Mouse (Mus musculus) embryonic stem cell, embryonic (primary cell): ENCODE data around the gene Ano8.

ENCODE experiments used
- CTCF ChIA-PET, 4 experiments: fragments of 300-600 bp in 2 of 4; fragments of 350-600 bp in 2 of 4; sonication (Branson Sonifier 250); formaldehyde crosslinking; loops; one replicate each; lab custom pipeline; 2022; ENCODE audit warnings: inconsistent platforms in 2 of 4; lab: Charles Lee
- POLR2A ChIA-PET, 4 experiments: fragments of 300-600 bp in 2 of 4; fragments of 350-600 bp in 2 of 4; sonication (Branson Sonifier 250); formaldehyde crosslinking; loops; one replicate each; lab custom pipeline; 2022; ENCODE audit warnings: antibody characterized with exemption in 4 of 4, inconsistent platforms in 1 of 4; lab: Charles Lee

Ano8 gene

GRCm38 (mm10) chr8:71452669-71453068 is 33.1 kb downstream of the Ano8 start:
- POLR2A ChIA-PET, result interaction anchor here in 1 of 4 experiments (1.4 to 1.9 kb wide), 2 partner anchors 11 to 12 kb away, joined by 5 to 6 read pairs; partner anchors contain the start of gene Mrpl34
- CTCF ChIA-PET, result interaction anchor here in 1 of 4 experiments (1.3 kb wide), 1 partner anchor 11 kb away, joined by 3 read pairs; no protein-coding TSS in a partner anchor

- CTCF ChIA-PET, result no interaction called here
Measured at GRCm38 (mm10) chr8:71451777-71452176, 34.0 kb downstream of the Ano8 start.

DNA sequence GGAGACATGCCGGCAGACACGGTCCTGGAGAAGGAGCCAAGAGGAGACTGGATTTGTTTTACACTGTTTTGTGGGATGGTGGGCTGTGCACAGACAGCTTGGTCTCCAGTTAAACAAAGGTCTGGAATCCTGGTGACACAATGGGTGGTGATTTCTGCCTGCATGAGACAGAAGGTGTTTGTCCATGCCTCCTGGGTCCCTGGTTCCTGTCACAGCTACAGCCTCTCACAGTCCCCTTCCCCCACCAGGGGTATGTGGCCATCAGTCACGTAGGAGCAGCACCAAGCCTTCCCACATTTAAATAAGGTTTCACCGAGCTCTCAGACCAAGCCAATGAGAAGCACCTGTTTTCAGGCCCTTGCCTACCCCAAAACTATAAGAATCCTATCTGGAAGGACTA is 34.4 kb downstream of the Ano8 start:
- CTCF ChIA-PET, result interaction anchor here in 1 of 4 experiments (0.7 kb wide), 1 partner anchor 13 kb away, joined by 3 read pairs; the partner anchor contains the start of gene Abhd8
- POLR2A ChIA-PET, result interaction anchor here in 2 of 4 experiments (0.6 to 1.9 kb wide), 5 partner anchors 10 to 152 kb away, joined by 3 to 6 read pairs (median 3); partner anchors contain the start of gene Mrpl34 (in 1 of the 2)

More at GRCm38 (mm10) chr8:71451777-71452176, 34.0 kb downstream of the Ano8 start:
- POLR2A ChIA-PET, result interaction anchor here in 2 of 4 experiments (0.9 to 1.9 kb wide), 4 partner anchors 10 to 151 kb away, joined by 3 to 6 read pairs (median 4); partner anchors contain the start of gene Mrpl34 (in 1 of the 2)

GRCm38 (mm10) chr8:71445096-71445495 is 40.7 kb downstream of the Ano8 start:
- CTCF ChIA-PET, result interaction anchor here in 2 of 4 experiments (0.6 to 1.6 kb wide), 2 partner anchors 54 to 74 kb away, joined by 4 to 5 read pairs; no protein-coding TSS in a partner anchor
- POLR2A ChIA-PET, result interaction anchor here in 2 of 4 experiments (0.5 to 0.9 kb wide), 2 partner anchors 25 to 564 kb away, joined by 3 to 4 read pairs; no protein-coding TSS in a partner anchor

- ChIA-PET POLR2A (interaction anchor here in 2 of 4 experiments (0.7 to 1.6 kb wide), 9 partner anchors 11 to 115 kb away, joined by 3 to 7 read pairs (median 4); partner anchors contain the start of genes Abhd8 (in 1 of the 2) and Mrpl34 (in 1 of the 2)), CTCF (interaction anchor here (0.6 to 1.6 kb wide), 44 partner anchors 12 to 743 kb away, joined by 3 to 12 read pairs (median 4); partner anchors contain the start of genes Mrpl34 (in 2 of the 4), Ankle1 (in 1 of the 4), Bst2 (in 1 of the 4) and Gm3336 (in 1 of the 4))
Measured at GRCm38 (mm10) chr8:71441404-71441803, 44.4 kb downstream of the Ano8 start.

GRCm38 (mm10) chr8:71437041-71437440 is 48.7 kb downstream of the Ano8 start:
- ChIA-PET CTCF (no interaction called here), POLR2A (no interaction called here)

DNA sequence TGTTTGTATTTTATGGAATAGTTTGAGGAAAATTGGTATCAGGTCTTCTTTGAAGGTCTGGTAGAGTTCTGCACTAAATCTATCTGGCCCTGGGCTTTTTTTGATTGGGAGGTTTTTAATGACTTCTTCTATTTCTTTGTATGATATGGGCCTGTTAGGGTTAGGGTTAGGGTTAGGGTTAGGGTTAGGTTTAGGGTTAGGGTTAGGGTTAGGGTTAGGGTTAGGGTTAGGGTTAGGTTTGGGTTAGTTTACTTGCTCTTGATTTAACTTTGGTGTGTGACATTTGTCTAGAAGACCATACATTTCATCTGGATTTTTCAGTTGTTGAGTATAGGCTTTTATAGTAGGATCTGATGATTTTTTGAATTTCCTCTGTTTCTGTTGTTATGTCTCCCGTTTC is 52.8 kb downstream of the Ano8 start:
- ChIA-PET CTCF (interaction anchor here in 1 of 4 experiments (0.7 kb wide), 1 partner anchor 232 kb away, joined by 6 read pairs; no protein-coding TSS in a partner anchor), POLR2A (interaction anchor here in 1 of 4 experiments (0.6 kb wide), 1 partner anchor 48 kb away, joined by 3 read pairs; no protein-coding TSS in a partner anchor)
